Mouse (Mus musculus): Measurements from ENCODE around the gene Prph. TPM values are rescaled to one million over a fixed set of nuclear protein-coding genes. Genes with fewer than 3 reads are reported as not detected.

The Prph gene
- polyA plus RNA-seq, 1 experiment = not detected

DNA sequence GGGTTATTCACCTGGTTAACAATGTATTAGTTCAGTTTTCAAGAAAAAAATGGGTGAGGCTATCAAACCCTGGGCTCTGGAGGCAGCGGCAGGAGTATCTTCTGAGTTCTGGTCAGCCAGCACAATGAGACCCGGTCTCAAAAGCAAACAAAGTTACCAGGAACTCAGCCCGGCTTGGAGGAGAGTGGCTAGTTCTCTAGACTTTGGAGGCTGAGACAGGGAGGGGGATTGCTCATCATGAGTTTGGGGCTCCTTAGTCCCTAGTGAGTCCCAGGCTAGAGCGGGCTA lies 23.6 kb upstream of the Prph start:
- WGBS = 82% methylated on average over 4 of the region's 4 CpGs
- Histone ChIP-seq H3K4me3 (ENCODE audit: insufficient read depth, low read depth, low read length) (no peak overlapping the region), H3K27ac (ENCODE audit: insufficient read depth, low read depth, low read length) (no peak overlapping the region), H3K4me1 (ENCODE audit: control insufficient read depth, insufficient read depth, low read length) (peaks cover 17% of the 10 kb centered on the region)
- TF ChIP-seq CTCF (IDR thresholded peaks at IDR 0.05; ENCODE audit: insufficient read depth, low read depth, low read length) = no peak
- TF ChIP-seq POLR2A (IDR thresholded peaks at IDR 0.05; ENCODE audit: insufficient read depth, low read depth, low read length) = no peak

- TF ChIP-seq POLR2A (IDR thresholded peaks at IDR 0.05; ENCODE audit: insufficient read depth, low read depth, low read length) = no peak
- TF ChIP-seq CTCF (IDR thresholded peaks at IDR 0.05; ENCODE audit: insufficient read depth, low read depth, low read length) = no peak
- peaks cover 17% of the 10 kb centered on the region for H3K4me1 ChIP-seq (ENCODE audit: control insufficient read depth, insufficient read depth, low read length)
- no peak overlapping the region for H3K4me3 ChIP-seq (ENCODE audit: insufficient read depth, low read depth, low read length)
- no peak overlapping the region for H3K27ac ChIP-seq (ENCODE audit: insufficient read depth, low read depth, low read length)
- WGBS = 87% methylated on average over 9 of the region's 9 CpGs
Observed at GRCm38 (mm10) chr15:99032041-99032725, 22.8 kb upstream of the Prph start.

GRCm38 (mm10) chr15:99032726-99033250 lies 22.2 kb upstream of the Prph start:
- TF ChIP-seq CTCF (IDR thresholded peaks at IDR 0.05; ENCODE audit: insufficient read depth, low read depth, low read length) (no peak), POLR2A (IDR thresholded peaks at IDR 0.05; ENCODE audit: insufficient read depth, low read depth, low read length) (no peak)
- peaks cover 17% of the 10 kb centered on the region for H3K4me1 ChIP-seq (ENCODE audit: control insufficient read depth, insufficient read depth, low read length)
- no peak overlapping the region for H3K4me3 ChIP-seq (ENCODE audit: insufficient read depth, low read depth, low read length)
- no peak overlapping the region for H3K27ac ChIP-seq (ENCODE audit: insufficient read depth, low read depth, low read length)
- WGBS = 82% methylated on average over 7 of the region's 7 CpGs

DNA sequence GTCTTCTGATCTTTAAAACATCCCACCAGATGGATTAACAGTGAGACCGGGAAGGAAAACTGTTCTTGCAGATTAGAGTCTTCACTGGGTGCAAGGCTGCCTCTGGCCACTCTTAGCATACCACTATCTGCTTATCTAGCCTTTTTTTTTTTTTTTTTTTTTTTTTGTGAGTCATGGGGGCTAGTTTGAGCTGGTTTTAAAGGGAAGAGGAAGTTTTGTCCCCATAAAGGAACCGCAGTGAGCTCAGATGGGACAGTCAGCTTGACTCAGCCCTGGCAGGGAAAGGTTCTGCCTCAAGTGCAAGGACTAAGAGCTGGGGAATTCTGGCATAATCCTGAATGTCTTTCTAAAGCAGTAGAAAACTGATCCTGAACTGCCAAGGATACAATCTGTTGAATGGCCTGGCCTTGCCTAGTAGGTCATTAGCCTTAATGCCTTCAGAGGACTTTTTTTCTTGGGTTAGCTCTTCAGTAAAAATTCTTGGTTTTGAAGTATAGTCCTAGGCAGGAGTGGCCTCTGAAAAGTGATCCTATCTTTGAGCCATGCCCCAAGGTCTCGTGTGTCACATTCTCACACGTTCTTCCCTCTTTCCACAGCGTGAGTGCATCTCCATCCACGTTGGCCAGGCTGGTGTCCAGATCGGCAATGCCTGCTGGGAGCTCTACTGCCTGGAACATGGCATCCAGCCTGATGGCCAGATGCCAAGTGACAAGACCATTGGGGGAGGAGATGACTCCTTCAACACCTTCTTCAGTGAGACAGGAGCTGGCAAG lies 21.3 kb upstream of the Prph start:
- Histone ChIP-seq H3K4me1 (ENCODE audit: control insufficient read depth, insufficient read depth, low read length) (peaks cover 17% of the 10 kb centered on the region), H3K27ac (ENCODE audit: insufficient read depth, low read depth, low read length) (no peak overlapping the region), H3K4me3 (ENCODE audit: insufficient read depth, low read depth, low read length) (no peak overlapping the region)
- TF ChIP-seq CTCF (IDR thresholded peaks at IDR 0.05; ENCODE audit: insufficient read depth, low read depth, low read length) (no peak), POLR2A (IDR thresholded peaks at IDR 0.05; ENCODE audit: insufficient read depth, low read depth, low read length) (no peak)
- WGBS = 74% methylated on average over 7 of the region's 7 CpGs

DNA sequence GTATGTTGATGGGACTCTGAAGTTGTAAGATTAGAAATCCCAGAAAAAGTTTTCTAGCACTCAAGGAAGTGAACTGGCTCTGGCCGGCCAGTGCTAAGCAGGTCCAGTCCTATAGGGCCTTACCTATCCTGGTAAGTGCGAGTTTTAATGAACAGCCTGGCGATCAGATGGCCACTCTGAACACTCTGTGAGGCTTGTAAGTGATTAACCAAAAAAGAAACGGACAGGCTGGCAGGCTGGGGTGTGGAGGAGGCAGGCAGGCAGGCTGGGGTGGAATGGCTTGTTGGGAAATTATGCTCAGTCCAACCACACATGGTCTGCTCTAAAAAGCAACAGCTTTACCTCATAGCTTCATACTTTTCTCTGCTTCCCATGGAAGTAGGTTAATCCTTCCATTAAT lies 19.5 kb upstream of the Prph start:
- 84% methylated on average over 4 of the region's 4 CpGs for WGBS
- Histone ChIP-seq H3K4me3 (ENCODE audit: insufficient read depth, low read depth, low read length) (no peak overlapping the region), H3K27ac (ENCODE audit: insufficient read depth, low read depth, low read length) (no peak overlapping the region), H3K4me1 (ENCODE audit: control insufficient read depth, insufficient read depth, low read length) (peaks cover 3% of the 10 kb centered on the region)
- no peak for TF ChIP-seq CTCF (IDR thresholded peaks at IDR 0.05; ENCODE audit: insufficient read depth, low read depth, low read length)
- TF ChIP-seq POLR2A (IDR thresholded peaks at IDR 0.05; ENCODE audit: insufficient read depth, low read depth, low read length) = no peak

DNA sequence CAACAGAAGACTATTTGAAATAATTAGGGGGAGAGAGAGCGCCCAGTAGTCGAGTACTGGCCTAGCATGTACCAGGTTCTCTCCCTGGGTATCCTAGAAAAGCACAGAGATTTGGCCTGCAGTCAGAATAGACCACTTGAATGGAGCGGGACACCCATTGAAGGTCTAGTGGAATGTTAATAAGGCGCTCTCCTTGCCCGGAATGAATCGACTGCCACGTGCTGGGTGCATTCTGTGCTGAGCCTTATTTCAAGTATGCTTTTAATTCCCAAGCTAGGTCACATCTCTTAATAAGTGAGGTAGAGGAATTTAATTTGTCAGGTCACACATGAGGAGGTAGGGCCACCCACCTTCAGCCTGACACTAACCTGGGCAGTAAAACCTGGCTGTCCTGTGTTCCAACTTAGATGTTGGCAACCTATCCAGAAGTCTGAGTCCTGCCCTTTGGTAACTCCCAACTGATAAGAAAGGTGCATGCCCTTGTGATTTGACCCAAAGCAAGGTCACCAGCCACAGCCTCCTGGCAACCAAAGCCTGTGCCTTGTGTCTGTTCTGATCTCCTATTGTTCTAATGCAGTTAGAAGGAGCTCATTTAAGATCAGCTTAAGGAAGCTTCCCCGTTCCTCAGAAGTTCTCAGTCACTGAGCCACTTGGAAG lies 18.6 kb upstream of the Prph start:
- WGBS = 62% methylated on average over 8 of the region's 8 CpGs
- no peak overlapping the region for H3K4me3 ChIP-seq (ENCODE audit: insufficient read depth, low read depth, low read length)
- peaks cover 3% of the 10 kb centered on the region for H3K4me1 ChIP-seq (ENCODE audit: control insufficient read depth, insufficient read depth, low read length)
- no peak for TF ChIP-seq CTCF (IDR thresholded peaks at IDR 0.05; ENCODE audit: insufficient read depth, low read depth, low read length)
- TF ChIP-seq POLR2A (IDR thresholded peaks at IDR 0.05; ENCODE audit: insufficient read depth, low read depth, low read length) = no peak
- H3K27ac ChIP-seq (ENCODE audit: insufficient read depth, low read depth, low read length) = no peak overlapping the region

DNA sequence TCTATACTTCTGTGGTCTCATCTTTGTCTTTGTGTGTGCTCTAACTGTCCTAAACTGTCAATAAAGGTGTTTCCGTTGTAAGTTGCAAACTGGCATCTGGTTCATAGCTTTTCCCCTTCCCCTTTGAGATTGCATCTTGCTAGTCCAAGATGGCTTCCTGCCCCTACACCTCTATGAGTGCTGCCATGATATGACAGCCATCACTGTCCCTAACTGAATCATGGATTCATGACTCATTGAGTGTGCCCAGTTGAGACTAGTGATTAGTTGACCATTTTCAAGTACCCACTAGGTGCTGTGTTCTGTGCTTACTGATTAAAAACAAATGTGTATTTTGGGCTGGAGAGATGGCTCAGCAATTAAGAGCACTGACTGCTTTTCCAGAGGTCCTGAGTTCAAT lies 16.9 kb upstream of the Prph start:
- WGBS = 100% methylated on average over 1 of the region's 1 CpGs

DNA sequence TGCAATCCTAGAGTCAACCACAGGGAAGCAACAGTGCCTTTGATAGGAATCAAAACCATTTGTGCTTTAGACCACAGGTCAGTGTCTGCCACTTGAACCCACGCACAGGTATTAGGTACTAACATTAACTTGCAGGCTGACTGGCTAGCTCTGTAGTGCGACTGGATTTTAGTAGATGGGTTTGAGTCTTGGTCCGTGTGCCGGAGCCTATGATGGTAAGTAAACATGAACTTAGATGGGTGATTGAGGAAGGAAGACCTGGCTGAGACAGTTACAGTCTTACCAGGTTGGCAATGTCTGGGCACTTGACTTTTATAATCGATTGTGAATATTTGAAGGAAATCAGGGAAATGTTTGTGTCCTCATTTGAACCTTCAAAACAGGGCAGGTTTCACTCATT lies 16.2 kb upstream of the Prph start:
- Histone ChIP-seq H3K27ac (ENCODE audit: insufficient read depth, low read depth, low read length) (no peak overlapping the region), H3K4me1 (ENCODE audit: control insufficient read depth, insufficient read depth, low read length) (peaks cover 7% of the 10 kb centered on the region), H3K4me3 (ENCODE audit: insufficient read depth, low read depth, low read length) (no peak overlapping the region)
- 93% methylated on average over 5 of the region's 5 CpGs for WGBS
- TF ChIP-seq POLR2A (IDR thresholded peaks at IDR 0.05; ENCODE audit: insufficient read depth, low read depth, low read length) = no peak
- no peak for TF ChIP-seq CTCF (IDR thresholded peaks at IDR 0.05; ENCODE audit: insufficient read depth, low read depth, low read length)

More for the DNA sequence above, 16.9 kb upstream of the Prph start:
- TF ChIP-seq CTCF (IDR thresholded peaks at IDR 0.05; ENCODE audit: insufficient read depth, low read depth, low read length) = no peak
- TF ChIP-seq POLR2A (IDR thresholded peaks at IDR 0.05; ENCODE audit: insufficient read depth, low read depth, low read length) = no peak
- H3K27ac ChIP-seq (ENCODE audit: insufficient read depth, low read depth, low read length) = no peak overlapping the region
- peaks cover 7% of the 10 kb centered on the region for H3K4me1 ChIP-seq (ENCODE audit: control insufficient read depth, insufficient read depth, low read length)
- H3K4me3 ChIP-seq (ENCODE audit: insufficient read depth, low read depth, low read length) = no peak overlapping the region

GRCm38 (mm10) chr15:99039306-99039705 lies 15.7 kb upstream of the Prph start:
- no peak overlapping the region for H3K27ac ChIP-seq (ENCODE audit: insufficient read depth, low read depth, low read length)
- WGBS = 85% methylated on average over 4 of the region's 4 CpGs
- H3K4me1 ChIP-seq (ENCODE audit: control insufficient read depth, insufficient read depth, low read length) = peaks cover 7% of the 10 kb centered on the region
- no peak overlapping the region for H3K4me3 ChIP-seq (ENCODE audit: insufficient read depth, low read depth, low read length)
- no peak for TF ChIP-seq POLR2A (IDR thresholded peaks at IDR 0.05; ENCODE audit: insufficient read depth, low read depth, low read length)

Data from olfactory bulb, adult 2 months (tissue).